Mouse (Mus musculus) CD4-positive, CD25-positive, alpha-beta regulatory T cell, adult 2 months (primary cell): ENCODE measurements around the gene Enoph1.
A peak's percentile ranks its signal among the peaks of the same experiment; 100 is the strongest.

Experiments used
- DNase-seq: peaks from one replicate; pipeline ENCODE4 v3.0.0-alpha.2; 2012; ENCODE audit warnings: low read depth, low spot score

Gene Enoph1

GRCm38 (mm10) chr5:100079040-100079930, 39.5 kb downstream of the Enoph1 start:
- peak; percentile 43 for DNase-seq

- DNase-seq: no peak
These were observed 40.1 kb downstream of the Enoph1 start for GRCm38 (mm10) chr5:100079931-100080275.

GRCm38 (mm10) chr5:100082006-100082405, 42.2 kb downstream of the Enoph1 start:
- DNase-seq: no peak

GRCm38 (mm10) chr5:100083953-100084562, 44.3 kb downstream of the Enoph1 start:
- DNase-seq: no peak

- DNase-seq: no peak
These were observed 45.3 kb downstream of the Enoph1 start for GRCm38 (mm10) chr5:100085097-100085496.

- no peak for DNase-seq
These were observed 50.9 kb downstream of the Enoph1 start for GRCm38 (mm10) chr5:100090515-100091262.

- DNase-seq: no peak
These were observed 51.4 kb downstream of the Enoph1 start for GRCm38 (mm10) chr5:100091263-100091594.

- DNase-seq: no peak
These were observed 51.8 kb downstream of the Enoph1 start for GRCm38 (mm10) chr5:100091602-100092001.

- no peak for DNase-seq
These were observed 57.2 kb downstream of the Enoph1 start for GRCm38 (mm10) chr5:100096955-100097354.

GRCm38 (mm10) chr5:100097967-100098366, 58.2 kb downstream of the Enoph1 start:
- DNase-seq: no peak

- no peak for DNase-seq
These were observed 62.6 kb downstream of the Enoph1 start for GRCm38 (mm10) chr5:100102395-100102794.

GRCm38 (mm10) chr5:100108866-100109265, 69.1 kb downstream of the Enoph1 start:
- no peak for DNase-seq

- no peak for DNase-seq
These were observed 69.9 kb downstream of the Enoph1 start for GRCm38 (mm10) chr5:100109543-100110282.

- no peak for DNase-seq
These were observed 70.8 kb downstream of the Enoph1 start for GRCm38 (mm10) chr5:100110581-100110980.

GRCm38 (mm10) chr5:100113403-100113802, 73.6 kb downstream of the Enoph1 start:
- DNase-seq: no peak
